Mouse (Mus musculus) spleen, adult 2 months (tissue): ENCODE data around the gene Fam169a.

Source experiments
- CTCF ChIP-seq: fragments of 200-500 bp; IDR thresholded peaks from 2 replicates; pipeline ENCODE4 v1.5.1; 2011; ENCODE audit warnings: mild to moderate bottlenecking, inconsistent platforms; ENCODE audit not compliant: insufficient read depth, insufficient read length, insufficient replicate concordance; ENCODE audit errors: extremely low read depth
- POLR2A ChIP-seq: fragments of 200-500 bp; IDR thresholded peaks from 2 replicates; pipeline ENCODE4 v1.6.1; 2011; ENCODE audit warnings: low read depth, low read length, inconsistent platforms

DNA sequence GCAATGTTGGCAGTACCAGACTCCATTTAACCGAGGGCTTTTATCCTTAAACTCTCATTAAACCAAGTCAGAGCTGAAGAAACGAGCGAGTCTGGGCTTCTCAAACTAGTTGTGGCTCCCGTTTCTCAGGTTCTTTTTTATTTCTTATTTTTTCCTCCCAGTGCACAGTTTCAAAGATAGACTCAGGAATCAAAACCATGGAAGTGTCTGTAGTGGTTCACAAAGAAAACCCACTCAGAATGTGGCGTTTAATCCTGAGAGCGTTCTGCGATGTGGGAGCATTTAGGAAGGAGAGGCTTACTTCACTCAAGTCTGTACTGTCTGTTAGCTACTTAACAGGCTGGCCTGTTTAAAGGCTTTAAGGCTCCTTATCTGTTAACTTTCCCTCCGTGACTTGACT lies 1.1 kb downstream of the Fam169a start:
- no peak for TF ChIP-seq CTCF
- no peak for TF ChIP-seq POLR2A
